Mouse (Mus musculus): ENCODE measurements at regions not wholly inside any gene's neighbourhood (a gene's known extent, or its start where the extent isn't known, plus 50 kb on each side); places are given as distances from the start of the nearest gene placed in this dataset.

DNA sequence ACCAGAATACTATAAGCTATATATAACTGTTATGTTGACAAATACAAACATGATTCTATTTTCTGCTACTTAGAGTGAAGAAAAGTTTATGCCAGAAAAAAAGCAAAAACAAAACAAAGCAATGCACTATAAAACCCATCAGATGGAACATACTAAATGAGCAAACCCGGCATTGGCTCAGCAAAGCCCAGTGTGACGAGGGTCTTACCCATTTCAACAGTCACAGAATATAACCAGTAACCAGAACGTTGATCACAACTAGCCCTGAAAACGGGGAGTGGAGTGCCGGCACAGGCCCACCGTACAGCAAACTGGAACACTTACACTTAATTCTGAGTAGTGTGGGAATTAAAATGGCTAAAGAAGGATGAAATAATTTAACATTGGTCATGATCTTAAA is 66.0 kb upstream of the BC052040 start:
- TF ChIP-seq CTCF (IDR thresholded peaks at IDR 0.05; ENCODE audit: control insufficient read depth, insufficient read depth, insufficient replicate concordance, low read depth, low read length) = no peak
- no peak for TF ChIP-seq POLR2A (IDR thresholded peaks at IDR 0.05; ENCODE audit: control insufficient read depth, low read depth, low read length)

All from testis, adult 2 months (tissue).